Mouse (Mus musculus): Measurements from ENCODE around the gene Baz2b.

DNA sequence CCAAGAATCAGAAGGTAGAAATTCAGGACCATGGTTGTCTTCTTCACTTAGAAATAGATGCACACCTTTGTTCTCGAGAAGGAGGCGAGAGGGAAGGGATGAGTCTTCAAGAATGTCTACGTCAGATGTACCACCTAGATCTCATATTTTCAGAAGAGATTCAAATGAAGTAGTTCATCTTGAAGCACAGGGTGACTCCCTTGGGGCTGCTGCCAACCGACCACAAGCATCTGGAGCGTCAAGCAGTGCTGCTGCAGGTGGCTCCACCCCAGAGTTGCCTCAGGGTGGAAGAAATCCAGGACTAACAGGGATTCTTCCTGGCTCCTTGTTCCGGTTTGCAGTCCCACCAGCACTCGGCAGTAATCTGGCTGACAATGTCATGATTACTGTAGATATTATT is 24.9 kb upstream of the Baz2b start:
- TF ChIP-seq CTCF (IDR thresholded peaks at IDR 0.05; ENCODE audit: borderline replicate concordance, insufficient read depth, low read depth, low read length) (no peak), POLR2A (IDR thresholded peaks at IDR 0.05; ENCODE audit: borderline replicate concordance, insufficient read depth, low read length) (no peak)
